Mouse (Mus musculus) kidney, embryonic 16.5 days (tissue): ENCODE measurements around the gene Fam183b. TPM values are rescaled to one million over a fixed set of nuclear protein-coding genes. Genes with fewer than 3 reads are reported as not detected.
"Not testable (repeated sequence)": the region's sequence is repeated elsewhere in the genome, so short reads cannot be mapped to it uniquely, and the experiment has no call there.

Experiments
- ATAC-seq: fragments of 200-750 bp; cut with Nextera tagmentation; 2 replicates; pipeline ENCODE4 v1.8.0; 2017; ENCODE audit warnings: moderate TSS enrichment; ENCODE audit not compliant: low FRiP score, low TSS enrichment
- H3K27ac ChIP-seq: fragments of 300-500 bp; sonication (generic); 2 replicates; pipeline ENCODE4 v1.5.1; 2014; ENCODE audit warnings: low read length
- H3K27me3 ChIP-seq: fragments of 300-500 bp; sonication (generic); 2 replicates; pipeline ENCODE4 v1.6.1; 2014; ENCODE audit warnings: low read length, control low read depth, mixed read lengths; ENCODE audit not compliant: insufficient read depth
- H3K36me3 ChIP-seq: fragments of 300-500 bp; sonication (generic); 2 replicates; pipeline ENCODE4 v1.6.1; 2014; ENCODE audit warnings: low read length, control low read depth, mixed read lengths; ENCODE audit not compliant: insufficient read depth
- H3K4me1 ChIP-seq: fragments of 300-500 bp; sonication (generic); 2 replicates; pipeline ENCODE4 v1.6.1; 2014; ENCODE audit warnings: low read length, control low read depth, mixed read lengths; ENCODE audit not compliant: insufficient read depth
- H3K4me2 ChIP-seq: fragments of 300-500 bp; sonication (generic); replicated peaks from 2 replicates; pipeline ENCODE4 v1.6.1; 2014; ENCODE audit warnings: low read depth, low read length
- H3K4me3 ChIP-seq: fragments of 300-500 bp; sonication (generic); 2 replicates; pipeline ENCODE4 v1.5.1; 2014; ENCODE audit warnings: mild to moderate bottlenecking, low read length
- H3K9ac ChIP-seq: fragments of 300-500 bp; sonication (generic); replicated peaks from 2 replicates; pipeline ENCODE4 v1.6.1; 2014; ENCODE audit warnings: low read length
- H3K9me3 ChIP-seq: fragments of 300-500 bp; sonication (generic); 2 replicates; pipeline ENCODE4 v1.6.1; 2016; ENCODE audit warnings: low read length, control low read depth
- WGBS: fragments of 180-500 bp; shearing (Covaris S2); extraction: QIAGEN DNeasy Blood & Tissue Kit; methylation state at CpG from one replicate; pipeline ENCODE4 v1.1.7; 2014; 5-methylcytosine and 5-hydroxymethylcytosine counted together
- polyA plus RNA-seq: library from polyadenylated mRNA; unstranded; fragments of >200 nt; fragmentation: Nextera tagmentation; extraction: Ambion mirVana; gene quantifications from 2 replicates; pipeline ENCODE4 v1.2.1, GENCODE M21; 2015

Gene Fam183b
- polyA plus RNA-seq, 1 experiment from 2014 or later: 0.31 TPM

DNA sequence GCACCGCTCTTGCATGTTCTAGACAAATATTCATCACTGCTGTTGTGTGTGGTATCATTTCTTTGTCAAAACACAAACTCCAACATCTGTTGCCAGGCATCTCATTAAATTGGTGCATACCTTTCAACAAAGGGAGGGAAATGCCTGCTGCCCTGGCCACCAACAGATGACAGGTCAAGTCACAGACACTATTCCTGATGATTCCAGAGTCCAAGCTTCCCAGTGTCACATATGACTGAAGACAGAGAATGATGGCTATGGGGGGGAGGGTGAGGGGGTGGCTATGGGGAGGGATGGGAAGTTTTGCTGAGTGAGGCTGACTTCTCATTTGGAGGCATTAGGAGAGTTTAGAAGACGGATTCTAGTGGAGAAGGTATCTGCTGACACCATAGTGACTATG, 17.6 kb downstream of the Fam183b start:
- 88% methylated on average over 2 of the region's 2 CpGs for WGBS
- Histone ChIP-seq H3K27ac (no peak overlapping the region), H3K4me2 (no peak overlapping the region), H3K9ac (no peak overlapping the region), H3K4me3 (no peak overlapping the region), H3K36me3 (no peaks in the 10 kb centered on the region), H3K27me3 (no peaks in the 10 kb centered on the region), H3K9me3 (no peaks in the 10 kb centered on the region), H3K4me1 (no peaks in the 10 kb centered on the region)
- ATAC-seq: no peak

DNA sequence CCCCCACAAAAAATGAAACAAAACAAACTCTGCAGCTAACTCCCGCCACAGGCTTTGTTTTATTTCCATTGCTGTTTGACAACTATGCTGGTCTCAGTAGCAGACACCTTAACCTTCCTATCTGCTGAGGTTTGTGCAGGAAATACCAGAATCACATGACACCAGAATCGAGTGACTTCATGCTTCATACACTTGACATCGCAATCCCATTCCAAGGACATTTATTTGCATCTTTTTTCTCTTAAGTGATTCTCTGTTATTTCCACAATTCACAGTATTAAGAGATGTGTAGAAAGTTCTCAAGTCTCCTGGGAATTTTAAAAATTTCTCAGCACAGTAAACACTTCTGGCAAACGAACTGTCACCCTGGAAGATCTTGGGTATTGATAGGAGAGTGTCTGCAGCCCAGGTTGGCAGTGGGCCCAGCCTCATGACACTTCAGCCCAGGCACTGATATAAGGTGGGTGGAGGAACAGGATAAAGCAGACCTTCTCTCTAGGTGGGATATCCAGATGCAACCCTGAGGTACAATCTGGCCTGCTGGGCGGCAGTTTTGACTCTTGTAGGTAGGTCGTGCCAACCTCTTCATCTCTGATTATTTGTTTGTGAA, 19.2 kb downstream of the Fam183b start, which contains the start of gene Olfr314:
Olfr314 (plus strand) TSS at position 473 of the 610 bp plus-strand sequence.
- WGBS: 68% methylated on average over 6 of the region's 6 CpGs
- no peaks in the 10 kb centered on the region for H3K9me3 ChIP-seq
- no peaks in the 10 kb centered on the region for H3K4me1 ChIP-seq
- H3K27ac ChIP-seq: no peak within 1 kb of the TSS
- no peaks in the 10 kb centered on the region for H3K27me3 ChIP-seq
- H3K9ac ChIP-seq: no peak within 1 kb of the TSS
- no peak within 1 kb of the TSS for H3K4me2 ChIP-seq
- ATAC-seq: no peak
- no peak within 1 kb of the TSS for H3K4me3 ChIP-seq
- no peaks in the 10 kb centered on the region for H3K36me3 ChIP-seq

DNA sequence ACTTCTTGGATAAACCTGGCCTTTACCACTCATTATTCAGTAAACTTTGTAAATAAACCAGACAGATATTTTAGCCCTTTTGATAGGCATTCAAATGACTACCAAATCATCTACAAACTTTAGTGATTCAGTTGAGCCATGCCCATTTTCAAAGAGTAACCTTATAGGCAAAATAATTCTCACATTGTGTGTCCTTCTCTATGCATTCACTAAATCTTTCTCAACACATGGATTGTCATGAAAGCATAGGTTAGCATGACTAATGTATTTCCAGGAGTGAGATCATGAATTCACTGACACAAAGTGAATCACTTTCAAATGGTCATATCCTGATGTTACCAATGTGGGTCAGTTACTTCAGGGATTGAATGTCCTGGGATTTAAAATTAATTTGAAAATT, 28.9 kb downstream of the Fam183b start, which contains the start of gene Olfr315:
Olfr315 (plus strand) TSS at position 301 of the 400 bp plus-strand sequence.
- Histone ChIP-seq H3K27me3 (no peaks in the 10 kb centered on the region), H3K4me3 (no peak within 1 kb of the TSS), H3K9me3 (no peaks in the 10 kb centered on the region), H3K27ac (no peak within 1 kb of the TSS), H3K9ac (no peak within 1 kb of the TSS), H3K36me3 (no peaks in the 10 kb centered on the region), H3K4me2 (no peak within 1 kb of the TSS), H3K4me1 (no peaks in the 10 kb centered on the region)
- ATAC-seq: no peak

DNA sequence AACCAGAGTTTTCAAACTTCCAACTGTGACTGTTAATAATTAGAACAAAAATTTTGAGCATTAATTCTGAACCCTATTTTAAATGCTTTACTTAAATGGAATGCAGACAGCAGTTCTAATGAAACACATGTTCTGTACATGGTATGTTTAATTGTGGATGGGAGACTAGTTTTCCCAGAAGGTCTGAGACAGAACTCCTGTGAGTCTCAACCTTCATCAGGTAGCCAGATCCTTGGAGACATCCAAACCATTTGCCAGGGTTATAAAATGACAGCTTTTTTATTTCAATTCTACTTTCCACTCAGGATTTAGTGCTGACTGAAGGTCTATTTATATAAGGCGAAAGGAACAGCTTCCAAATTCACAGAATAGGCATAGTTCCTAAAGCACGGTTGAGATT, 49.3 kb downstream of the Fam183b start, which contains the start of gene Olfr316:
Olfr316 (plus strand) TSS at position 301 of the 400 bp plus-strand sequence.
- H3K9me3 ChIP-seq: no peaks in the 10 kb centered on the region
- no peak within 1 kb of the TSS for H3K4me3 ChIP-seq
- H3K4me2 ChIP-seq: no peak within 1 kb of the TSS
- WGBS: 64% methylated on average over 2 of the region's 2 CpGs
- H3K9ac ChIP-seq: no peak within 1 kb of the TSS
- no peaks in the 10 kb centered on the region for H3K27me3 ChIP-seq
- H3K27ac ChIP-seq: no peak within 1 kb of the TSS
- H3K36me3 ChIP-seq: no peaks in the 10 kb centered on the region
- ATAC-seq: no peak
- H3K4me1 ChIP-seq: no peaks in the 10 kb centered on the region

DNA sequence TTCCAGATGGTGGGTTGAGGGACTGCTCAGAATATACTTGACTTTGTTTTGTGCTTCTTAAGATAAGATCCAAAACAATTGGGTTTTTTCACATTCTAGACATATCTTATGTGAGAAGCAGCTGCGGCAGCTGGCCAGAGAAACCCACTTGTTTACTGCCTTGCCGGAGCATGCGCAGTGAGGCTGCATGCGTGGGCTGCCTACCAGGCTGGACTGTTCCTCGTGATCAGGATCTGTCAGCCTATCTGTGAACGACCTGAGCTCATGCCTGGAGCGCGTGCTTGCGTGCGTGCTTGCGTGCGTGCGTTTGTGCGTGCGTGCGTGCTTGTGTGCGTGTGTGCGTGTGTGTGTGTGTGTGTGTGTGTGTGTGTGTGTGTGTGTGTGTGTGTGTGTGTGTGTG, 50.7 kb downstream of the Fam183b start:
- not testable (repeated sequence) for H3K9me3 ChIP-seq, ATAC-seq, H3K4me1 ChIP-seq, H3K4me2 ChIP-seq, H3K27me3 ChIP-seq, H3K27ac ChIP-seq, H3K36me3 ChIP-seq, H3K4me3 ChIP-seq, H3K9ac ChIP-seq
- WGBS: 90% methylated on average over 18 of the region's 18 CpGs

Other genes with a start within 250 kb of the Fam183b start
- 0.14 TPM in 1 of 2 replicates, not detected in the other for gene Olfr328, start 246.3 kb downstream of the Fam183b start, polyA plus RNA-seq
- gene Olfr224, start 231.4 kb downstream of the Fam183b start, polyA plus RNA-seq: not detected in 2 replicates
- not detected in 2 replicates for gene Olfr325, start 224.2 kb downstream of the Fam183b start, polyA plus RNA-seq
- gene Olfr324, start 206.8 kb downstream of the Fam183b start, polyA plus RNA-seq: not detected in 2 replicates
- gene 2210407C18Rik, start 185.9 kb downstream of the Fam183b start, polyA plus RNA-seq: not detected in 2 replicates
- not detected in 2 replicates for gene Olfr323, start 171.5 kb downstream of the Fam183b start, polyA plus RNA-seq
- gene Trim58, start 161.5 kb downstream of the Fam183b start, polyA plus RNA-seq: 0.10 TPM in 1 of 2 replicates, not detected in the other
- 0.04 and 0.12 TPM in 2 replicates for gene Olfr322, start 143.2 kb downstream of the Fam183b start, polyA plus RNA-seq
- gene Olfr320, start 120.9 kb downstream of the Fam183b start, polyA plus RNA-seq: 0.05 TPM in 1 of 2 replicates, not detected in the other
- not detected in 2 replicates for gene Olfr319, start 102.8 kb downstream of the Fam183b start, polyA plus RNA-seq
- gene Olfr318, start 77.9 kb downstream of the Fam183b start, polyA plus RNA-seq: not detected in 2 replicates
- gene Olfr317, start 62.7 kb downstream of the Fam183b start, polyA plus RNA-seq: not detected in 2 replicates
- gene Olfr316, start 49.2 kb downstream of the Fam183b start, polyA plus RNA-seq: not detected in 2 replicates
- not detected in 2 replicates for gene Olfr315, start 28.8 kb downstream of the Fam183b start, polyA plus RNA-seq
- gene Olfr314, start 19.0 kb downstream of the Fam183b start, polyA plus RNA-seq: not detected in 2 replicates
- not detected in 2 replicates for gene Olfr313, start 13.0 kb upstream of the Fam183b start, polyA plus RNA-seq
- gene Olfr312, start 27.3 kb upstream of the Fam183b start, polyA plus RNA-seq: not detected in 2 replicates
- not detected in 2 replicates for gene Olfr311, start 37.3 kb upstream of the Fam183b start, polyA plus RNA-seq
- 10.2 and 10.6 TPM in 2 replicates for gene Gm12258, start 45.2 kb upstream of the Fam183b start, polyA plus RNA-seq
- 9.1 and 9.4 TPM in 2 replicates for gene 2810021J22Rik, start 65.3 kb upstream of the Fam183b start, polyA plus RNA-seq
- 6.0 and 7.3 TPM in 2 replicates for gene Zfp39, start 102.3 kb upstream of the Fam183b start, polyA plus RNA-seq
- 0.10 TPM in 1 of 2 replicates, not detected in the other for gene Btnl10, start 115.9 kb upstream of the Fam183b start, polyA plus RNA-seq
- gene Rnf187, start 137.0 kb upstream of the Fam183b start, polyA plus RNA-seq: 217 and 219 TPM in 2 replicates
- gene Hist3h2ba, start 147.0 kb upstream of the Fam183b start, polyA plus RNA-seq: 93.4 and 93.5 TPM in 2 replicates
- gene Hist3h2a, start 152.7 kb upstream of the Fam183b start, polyA plus RNA-seq: 39.5 and 39.7 TPM in 2 replicates
- gene Trim17, start 152.7 kb upstream of the Fam183b start, polyA plus RNA-seq: 0.42 and 0.64 TPM in 2 replicates
- 22.9 and 25.9 TPM in 2 replicates for gene Trim11, start 176.1 kb upstream of the Fam183b start, polyA plus RNA-seq